Mouse (Mus musculus) lung, embryonic 14.5 days (tissue): ENCODE results near the gene Capns2. TPM values are rescaled to one million over a fixed set of nuclear protein-coding genes. Genes with fewer than 3 reads are reported as not detected.

Source experiments
- ATAC-seq: fragments of 200-750 bp; cut with Nextera tagmentation; 2 replicates; pipeline ENCODE4 v1.8.0; 2017; ENCODE audit warnings: mild to moderate bottlenecking, moderate TSS enrichment, moderate library complexity; ENCODE audit not compliant: insufficient read depth
- DNase-seq: peaks from one replicate; pipeline ENCODE4 v3.0.0-alpha.2; 2015
- H3K27ac ChIP-seq: fragments of 300-500 bp; sonication (generic); 2 replicates; pipeline ENCODE4 v1.5.1; 2014; ENCODE audit warnings: low read depth, mild to moderate bottlenecking, moderate library complexity
- H3K27me3 ChIP-seq: fragments of 300-500 bp; sonication (generic); 2 replicates; pipeline ENCODE4 v1.6.1; 2014; ENCODE audit warnings: low read length, control low read depth; ENCODE audit not compliant: insufficient read depth
- H3K36me3 ChIP-seq: fragments of 300-500 bp; sonication (generic); 2 replicates; pipeline ENCODE4 v1.6.1; 2014; ENCODE audit warnings: control low read depth; ENCODE audit not compliant: insufficient read depth
- H3K4me1 ChIP-seq: fragments of 300-500 bp; sonication (generic); 2 replicates; pipeline ENCODE4 v1.6.1; 2014; ENCODE audit warnings: antibody characterized with exemption, control low read depth; ENCODE audit not compliant: insufficient read depth
- H3K4me2 ChIP-seq: fragments of 300-500 bp; sonication (generic); 2 replicates; pipeline ENCODE4 v1.6.1; 2014; ENCODE audit warnings: mild to moderate bottlenecking
- H3K4me3 ChIP-seq: fragments of 300-500 bp; sonication (generic); 2 replicates; pipeline ENCODE4 v1.5.1; 2014; ENCODE audit warnings: low read depth, low read length
- H3K9ac ChIP-seq: fragments of 300-500 bp; sonication (generic); 2 replicates; pipeline ENCODE4 v1.6.1; 2014
- H3K9me3 ChIP-seq: fragments of 300-500 bp; sonication (generic); 2 replicates; pipeline ENCODE4 v1.6.1; 2016; ENCODE audit warnings: low read depth, low read length, control low read depth
- CTCF ChIP-seq: IDR thresholded peaks from 2 replicates; pipeline ENCODE4 v1.5.1; 2016; ENCODE audit warnings: antibody characterized with exemption, low read depth
- WGBS: fragments of 180-500 bp; shearing (Covaris S2); extraction: QIAGEN DNeasy Blood & Tissue Kit; methylation state at CpG from one replicate; pipeline ENCODE4 v1.1.7; 2014; 5-methylcytosine and 5-hydroxymethylcytosine counted together
- polyA plus RNA-seq: library from polyadenylated mRNA; unstranded; fragments of >200 nt; fragmentation: Nextera tagmentation; extraction: Ambion mirVana; gene quantifications from 2 replicates; pipeline ENCODE4 v1.2.1, GENCODE M21; 2014

The Capns2 gene
- 0.26 and 1.2 TPM in 2 replicates for polyA plus RNA-seq

DNA sequence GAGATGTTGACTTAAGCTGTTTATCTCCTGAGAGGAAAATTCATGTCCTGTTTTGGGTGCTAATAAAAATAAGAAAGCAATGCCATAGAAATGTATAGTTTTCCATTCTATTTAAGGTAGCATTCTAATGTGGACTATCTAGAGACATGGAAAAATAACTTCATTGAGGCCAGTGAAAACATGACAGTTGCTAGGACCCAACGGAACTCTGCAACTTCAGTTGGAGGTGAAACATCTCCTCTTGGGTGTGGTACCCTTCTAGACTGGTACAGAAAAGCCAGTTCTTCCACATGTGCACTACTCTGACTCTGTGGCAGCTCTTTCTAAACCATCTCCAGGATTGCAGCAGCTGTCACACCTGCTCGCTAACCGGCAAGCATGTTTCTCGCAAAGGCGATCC is at the start of gene Capns2:
Gene Capns2 (plus strand): TSS at position 301 of the 400 bp plus-strand sequence.
- H3K9me3 ChIP-seq: no peaks in the 10 kb centered on the region
- TF ChIP-seq CTCF: no peak
- no peaks in the 10 kb centered on the region for H3K27me3 ChIP-seq
- WGBS: 85% methylated on average over 5 of the region's 5 CpGs
- no peak within 1 kb of the TSS for H3K27ac ChIP-seq
- no peak within 1 kb of the TSS for H3K4me2 ChIP-seq
- no peak within 1 kb of the TSS for H3K4me3 ChIP-seq
- H3K4me1 ChIP-seq: no peaks in the 10 kb centered on the region
- no peak for ATAC-seq
- no peak within 1 kb of the TSS for H3K9ac ChIP-seq
- no peaks in the 10 kb centered on the region for H3K36me3 ChIP-seq
- no peak for DNase-seq

DNA sequence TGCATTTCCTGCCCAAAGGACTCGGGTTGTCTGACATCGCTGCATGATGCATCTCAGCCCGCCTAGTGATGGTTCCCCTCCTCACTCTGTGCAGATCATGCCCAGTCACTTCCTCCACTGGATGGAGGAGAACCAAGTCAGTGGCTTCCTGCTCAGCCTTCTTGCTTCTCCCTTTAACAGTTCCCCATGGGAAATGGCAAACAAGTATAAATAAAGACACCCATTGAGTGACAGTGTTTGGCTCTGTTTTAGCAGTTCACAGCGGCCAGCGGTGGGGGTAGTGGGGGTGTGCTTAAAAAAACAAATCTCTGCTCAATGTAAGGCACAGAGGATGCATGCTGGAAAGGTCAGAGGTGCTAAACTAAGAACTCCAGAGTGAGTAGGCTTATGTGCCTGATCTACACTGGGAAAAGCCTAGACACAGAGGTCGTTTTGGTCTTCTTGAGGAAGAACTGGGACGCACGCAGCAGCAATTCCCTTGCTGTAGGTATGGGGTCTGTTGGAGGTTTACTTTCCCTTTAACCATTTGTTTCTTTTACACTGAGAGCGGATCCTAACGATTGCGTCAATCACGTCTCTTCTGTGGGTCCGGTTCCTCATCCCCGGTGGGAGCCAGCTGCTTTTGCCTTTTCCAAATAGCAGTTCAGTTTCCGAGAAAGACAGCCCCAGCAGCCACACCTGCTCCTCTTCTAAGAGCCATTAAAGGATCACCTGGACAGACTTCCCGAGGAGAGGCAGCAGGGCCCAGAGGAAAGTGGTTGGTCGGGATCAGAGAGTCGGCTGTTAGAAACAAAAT is 47.8 kb upstream of the Capns2 start:
- Histone ChIP-seq H3K27ac (no peak overlapping the region), H3K4me2 (no peak overlapping the region), H3K4me1 (peaks cover 6% of the 10 kb centered on the region), H3K4me3 (no peak overlapping the region), H3K27me3 (no peaks in the 10 kb centered on the region), H3K9me3 (no peaks in the 10 kb centered on the region), H3K9ac (no peak overlapping the region), H3K36me3 (peaks cover 14% of the 10 kb centered on the region)
- DNase-seq (peak; percentile 52), ATAC-seq (0 out of 2 replicates have a peak, but pooled peaks have one; percentile 25)
- WGBS: 34% methylated on average over 18 of the region's 18 CpGs
- no peak for TF ChIP-seq CTCF

DNA sequence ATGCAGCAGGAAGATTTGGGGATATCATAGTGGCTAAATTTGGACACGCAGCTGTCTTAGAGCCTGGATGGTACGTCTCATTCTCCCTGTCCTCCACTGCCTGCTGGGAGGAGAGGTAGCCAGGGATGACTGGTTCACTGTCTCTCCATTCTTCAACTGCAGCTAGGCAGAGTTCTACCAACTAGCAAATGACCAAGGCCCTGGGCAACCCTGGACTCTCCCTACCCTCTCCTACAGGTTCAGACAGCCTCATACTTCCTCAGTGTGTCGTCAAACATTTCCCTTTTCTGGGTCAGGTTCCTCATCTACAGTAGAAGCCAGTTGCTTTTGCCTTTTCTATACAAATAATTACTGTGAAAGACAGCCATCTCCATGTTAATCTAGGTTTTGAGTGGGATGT is 46.5 kb upstream of the Capns2 start:
- peak overlapping the region; percentile 82 for H3K4me2 ChIP-seq
- ATAC-seq: no peak
- H3K4me3 ChIP-seq: peak overlapping the region; percentile 61; the same call in 1 of the 2 replicates
- peaks cover 6% of the 10 kb centered on the region; the same call in 1 of the 2 replicates for H3K36me3 ChIP-seq
- H3K4me1 ChIP-seq: no peaks in the 10 kb centered on the region; the same call in none of the 2 replicates
- no peak for DNase-seq
- no peak overlapping the region for H3K27ac ChIP-seq
- 78% methylated on average over 3 of the region's 3 CpGs for WGBS
- no peaks in the 10 kb centered on the region for H3K27me3 ChIP-seq
- TF ChIP-seq CTCF: no peak
- no peaks in the 10 kb centered on the region for H3K9me3 ChIP-seq
- H3K9ac ChIP-seq: no peak overlapping the region

DNA sequence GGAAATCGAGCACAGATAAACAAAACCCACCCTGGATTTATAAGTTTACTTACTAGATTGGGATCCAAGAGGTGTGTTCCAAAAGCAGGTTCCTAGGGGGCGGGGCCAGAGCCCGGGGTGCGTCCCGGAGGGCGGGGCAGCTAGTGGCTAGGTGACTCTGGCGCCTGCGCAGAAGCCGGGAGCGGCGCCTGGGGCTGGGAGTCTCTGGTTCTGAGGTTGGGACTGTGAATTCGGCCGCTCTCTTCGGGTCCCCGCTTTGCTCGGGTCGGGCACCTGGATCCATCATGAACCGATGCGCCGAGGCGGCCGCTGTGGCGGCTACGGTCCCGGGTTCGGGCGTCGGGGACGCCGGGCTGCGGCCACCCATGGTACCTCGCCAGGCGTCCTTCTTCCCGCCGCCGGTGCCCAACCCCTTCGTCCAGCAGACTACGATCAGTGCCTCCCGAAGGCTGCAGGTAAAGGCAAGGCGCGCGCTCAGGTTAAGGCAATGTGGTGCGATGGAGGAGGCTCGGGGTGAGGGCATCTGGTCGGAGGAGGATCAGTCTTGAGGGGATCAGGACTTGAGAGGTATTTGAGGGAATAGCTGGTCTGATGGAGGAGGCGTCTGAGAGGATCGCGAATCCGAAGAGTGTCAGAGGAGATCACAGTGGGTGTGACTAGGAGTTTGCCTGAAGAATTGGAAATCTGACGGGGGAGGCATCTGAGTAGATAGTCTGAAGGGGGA is 45.9 kb upstream of the Capns2 start, which contains the start of gene Lpcat2:
Gene Lpcat2 (plus strand): TSS at position 169 of the 724 bp plus-strand sequence.
- peak; percentile 47 for ATAC-seq
- Histone ChIP-seq H3K27ac (no peak within 1 kb of the TSS), H3K4me1 (no peaks in the 10 kb centered on the region; the same call in 1 of the 2 replicates), H3K4me3 (peak within 1 kb of the TSS; percentile 61), H3K4me2 (peak within 1 kb of the TSS; percentile 82), H3K27me3 (no peaks in the 10 kb centered on the region), H3K36me3 (peaks cover 6% of the 10 kb centered on the region; the same call in 1 of the 2 replicates), H3K9ac (peak within 1 kb of the TSS; percentile 69), H3K9me3 (no peaks in the 10 kb centered on the region)
- peak; percentile 83 for DNase-seq
- no peak for TF ChIP-seq CTCF
- WGBS: 2% methylated on average over 50 of the region's 50 CpGs

DNA sequence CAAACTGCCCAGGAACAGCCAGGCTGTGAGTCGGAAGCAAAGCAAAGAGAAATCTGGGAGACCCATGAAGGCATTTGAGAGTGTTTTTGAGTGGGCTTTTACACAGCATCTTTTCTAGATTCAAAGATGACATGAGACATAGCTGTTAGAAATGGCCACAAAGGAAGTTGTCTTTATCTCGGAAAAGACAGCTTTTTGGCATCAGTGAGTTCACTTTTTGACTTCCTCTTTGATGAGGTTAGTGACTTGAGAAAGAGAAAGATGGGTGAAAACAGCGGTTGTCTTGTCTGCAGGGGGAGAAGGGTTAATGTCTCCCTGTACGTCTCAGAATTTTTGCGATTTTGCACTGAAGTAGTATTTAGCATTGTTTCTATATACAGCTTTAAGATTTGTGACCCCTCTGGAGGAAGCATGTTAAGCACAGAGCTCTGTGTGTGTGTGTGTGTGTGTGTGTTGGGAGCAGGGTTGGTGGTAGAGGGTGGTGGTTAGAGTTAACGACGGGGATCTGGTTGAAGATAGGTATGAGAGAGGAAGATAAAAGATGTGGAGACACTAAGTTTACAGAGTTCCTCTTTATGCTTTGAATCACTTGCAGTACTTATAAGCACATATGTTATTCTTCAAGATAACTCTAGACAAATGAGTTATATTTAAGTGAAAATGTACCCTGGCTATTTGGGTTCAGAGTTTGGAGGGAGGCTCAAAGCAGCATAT is 44.8 kb upstream of the Capns2 start:
- Histone ChIP-seq H3K4me2 (peak overlapping the region; percentile 82), H3K27me3 (no peaks in the 10 kb centered on the region), H3K27ac (no peak overlapping the region), H3K36me3 (peaks cover 6% of the 10 kb centered on the region; the same call in 1 of the 2 replicates), H3K9me3 (no peaks in the 10 kb centered on the region), H3K9ac (no peak overlapping the region), H3K4me3 (peak overlapping the region; percentile 61), H3K4me1 (no peaks in the 10 kb centered on the region; the same call in 1 of the 2 replicates)
- no peak for TF ChIP-seq CTCF
- 56% methylated on average over 7 of the region's 7 CpGs for WGBS
- ATAC-seq (no peak), DNase-seq (peak; percentile 21)

DNA sequence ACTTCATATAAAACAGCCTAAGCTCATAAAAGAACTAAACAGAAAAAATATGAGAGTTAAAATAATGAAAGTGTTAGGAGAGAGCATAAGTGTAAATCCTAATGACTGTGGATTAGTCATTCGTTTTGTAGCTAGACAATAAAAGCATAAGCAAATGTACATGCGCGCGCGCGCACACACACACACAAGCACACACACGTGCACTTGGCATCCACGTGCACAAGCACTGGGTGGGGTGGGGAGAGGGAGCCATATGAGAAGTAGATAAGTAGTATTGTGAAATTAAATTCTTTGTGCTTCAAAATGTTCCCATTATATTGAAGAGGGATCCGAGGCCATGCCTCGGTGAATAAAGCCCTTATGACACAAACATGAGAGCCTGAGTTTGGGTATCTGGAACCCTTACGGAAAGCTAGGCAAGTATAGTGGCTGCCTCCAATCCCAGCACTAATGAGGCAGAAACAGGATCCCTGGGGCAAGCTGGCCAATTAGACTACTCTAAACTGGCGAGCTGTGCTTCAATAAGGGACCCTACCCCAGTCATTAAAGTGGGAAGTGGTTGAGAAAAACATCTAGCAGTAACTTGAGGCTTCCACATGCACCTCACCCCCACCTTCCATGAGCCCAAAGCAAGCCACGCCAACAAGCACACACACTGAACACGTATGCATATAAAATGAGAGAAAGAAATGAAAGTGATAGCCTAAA is 42.6 kb upstream of the Capns2 start:
- ATAC-seq: no peak
- 91% methylated on average over 14 of the region's 14 CpGs for WGBS
- no peak for TF ChIP-seq CTCF

More for the DNA sequence above, 42.6 kb upstream of the Capns2 start:
- Histone ChIP-seq H3K27ac (no peak overlapping the region), H3K36me3 (no peaks in the 10 kb centered on the region), H3K27me3 (no peaks in the 10 kb centered on the region), H3K4me3 (no peak overlapping the region), H3K4me1 (no peaks in the 10 kb centered on the region; the same call in 1 of the 2 replicates), H3K9me3 (no peaks in the 10 kb centered on the region), H3K9ac (no peak overlapping the region), H3K4me2 (no peak overlapping the region)
- DNase-seq: no peak
